Mouse (Mus musculus) kidney, adult 8-10 months (tissue): ENCODE data around the gene Hoxd12.

Experiments
- DNase-seq, 2 experiments: peaks; one replicate each; pipeline ENCODE4 v3.0.0; 2022

Gene Hoxd12

DNA sequence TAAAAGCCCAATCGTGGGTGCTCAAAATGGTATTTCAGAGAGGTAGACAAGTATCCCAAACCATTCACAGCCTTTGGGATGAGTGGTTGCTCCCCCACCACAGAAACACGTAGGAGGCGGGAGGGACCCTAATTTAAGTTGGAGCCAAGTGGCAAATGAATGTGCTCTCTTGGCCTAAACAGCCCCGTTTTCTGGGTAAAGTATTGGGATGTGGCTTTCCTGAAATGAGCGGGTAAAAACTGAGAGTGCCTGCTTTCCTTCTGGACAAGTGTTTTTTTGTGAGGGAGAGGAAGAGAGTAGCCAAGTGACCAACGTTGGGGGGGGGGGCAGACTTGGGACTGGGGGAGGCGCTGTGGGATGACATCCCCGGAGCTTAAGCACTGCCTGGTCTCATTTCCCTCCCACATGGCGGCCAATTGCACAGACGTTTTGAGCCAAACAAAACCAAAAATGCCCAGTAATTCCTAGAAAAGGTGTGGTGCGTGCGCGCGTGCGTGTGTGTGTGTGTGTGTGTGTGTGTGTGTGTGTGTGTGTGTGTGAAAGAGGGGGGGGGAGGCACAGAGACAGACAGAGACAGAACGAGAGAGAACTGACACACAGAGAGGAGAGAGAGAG, 36.2 kb downstream of the Hoxd12 start:
- DNase-seq: no peak

DNA sequence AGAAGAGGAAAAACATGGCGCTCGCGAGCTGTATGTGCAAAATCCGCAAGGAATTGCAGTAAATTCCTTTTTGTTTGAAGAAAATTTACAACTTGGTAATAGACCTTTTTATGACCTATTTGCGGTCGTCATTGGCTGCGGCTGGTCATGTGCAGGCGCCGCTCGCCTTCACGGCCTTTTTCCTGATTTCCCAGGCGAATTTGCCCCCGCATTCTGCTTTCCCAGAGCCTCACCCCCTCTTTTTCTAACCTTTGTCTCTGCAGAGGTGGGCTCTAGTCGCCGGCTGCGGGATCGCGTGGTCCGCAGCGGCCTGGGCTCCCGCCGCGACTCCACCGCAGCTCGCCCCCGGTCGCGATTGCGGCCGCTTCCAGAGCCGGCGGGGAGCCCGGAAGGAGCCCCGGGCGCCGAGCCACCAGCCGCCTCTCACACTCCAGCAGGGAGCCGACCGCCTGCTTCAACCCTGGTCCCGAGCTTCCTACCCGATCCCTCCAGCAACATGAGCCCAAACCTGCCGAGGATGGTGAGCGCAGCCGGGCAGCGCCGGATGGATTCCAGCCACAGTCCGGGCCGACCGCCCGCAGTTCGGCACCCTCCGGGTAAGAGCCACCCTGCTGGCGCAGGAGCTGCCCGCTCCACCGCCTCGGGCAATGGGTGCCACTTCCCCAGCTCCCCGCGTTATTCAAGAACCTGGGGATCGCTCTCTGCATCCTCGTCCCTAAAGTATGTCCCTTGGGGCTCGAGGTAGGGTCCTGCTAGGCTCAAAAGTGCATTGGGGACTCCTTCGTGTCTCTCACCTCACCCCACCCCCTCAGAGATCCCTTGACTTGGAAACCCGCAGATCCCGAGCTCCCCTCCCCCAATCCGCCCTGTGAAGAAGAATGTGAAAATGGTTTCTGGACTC, 37.2 kb downstream of the Hoxd12 start, which contains the start of the genes Hoxd3 and Hoxd4:
TSS of gene Hoxd3 (plus strand) at position 207 of the 901 bp plus-strand sequence.
TSS of gene Hoxd4 (plus strand) at position 209 of the 901 bp plus-strand sequence.
- DNase-seq: peak; percentile 72 to 73

GRCm38 (mm10) chr2:74713239-74714150, 38.7 kb downstream of the Hoxd12 start:
- no peak for DNase-seq

GRCm38 (mm10) chr2:74714156-74714789, 39.5 kb downstream of the Hoxd12 start:
- DNase-seq: no peak

- peak in 1 of 2 experiments; percentile 30 for DNase-seq
These were observed 40.1 kb downstream of the Hoxd12 start for GRCm38 (mm10) chr2:74714881-74715280.

DNA sequence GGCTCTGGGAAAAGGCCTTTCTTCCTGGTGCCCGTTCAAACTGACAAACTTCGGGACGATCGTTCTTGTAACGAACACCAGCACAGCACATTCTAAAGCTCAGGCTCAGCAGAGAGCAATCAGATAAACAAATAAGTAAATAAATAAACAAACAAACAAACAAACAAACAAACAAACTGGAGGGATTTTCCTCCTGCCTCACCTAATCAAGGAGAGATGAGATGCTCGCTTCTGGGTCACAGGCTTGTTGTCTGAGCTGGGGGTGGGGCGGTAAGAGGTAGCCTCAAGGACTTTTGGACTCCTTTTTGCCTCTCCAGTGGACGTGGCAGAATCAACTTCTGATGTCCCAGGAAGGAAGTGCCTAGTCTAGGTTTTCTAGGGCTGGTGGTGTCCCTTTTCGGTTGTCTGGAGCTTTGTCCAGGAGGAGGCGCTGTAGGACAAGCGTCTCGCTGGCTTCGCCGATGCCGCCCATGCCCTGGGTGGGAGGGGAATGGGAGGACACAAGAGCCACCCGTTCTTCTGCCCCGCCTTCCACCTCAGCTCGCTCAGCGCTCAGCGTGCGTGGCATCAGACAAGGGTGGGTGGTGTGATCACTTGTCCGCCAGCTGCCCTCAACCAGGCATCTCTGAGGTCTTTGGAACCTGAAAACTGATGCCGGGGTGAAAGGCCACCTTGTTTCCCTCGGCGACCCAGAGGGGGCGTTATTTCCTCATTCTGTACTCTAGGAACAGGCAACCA, 40.9 kb downstream of the Hoxd12 start:
- DNase-seq: peak; percentile 89 to 92

GRCm38 (mm10) chr2:74720384-74720783, 45.6 kb downstream of the Hoxd12 start:
- no peak for DNase-seq

DNA sequence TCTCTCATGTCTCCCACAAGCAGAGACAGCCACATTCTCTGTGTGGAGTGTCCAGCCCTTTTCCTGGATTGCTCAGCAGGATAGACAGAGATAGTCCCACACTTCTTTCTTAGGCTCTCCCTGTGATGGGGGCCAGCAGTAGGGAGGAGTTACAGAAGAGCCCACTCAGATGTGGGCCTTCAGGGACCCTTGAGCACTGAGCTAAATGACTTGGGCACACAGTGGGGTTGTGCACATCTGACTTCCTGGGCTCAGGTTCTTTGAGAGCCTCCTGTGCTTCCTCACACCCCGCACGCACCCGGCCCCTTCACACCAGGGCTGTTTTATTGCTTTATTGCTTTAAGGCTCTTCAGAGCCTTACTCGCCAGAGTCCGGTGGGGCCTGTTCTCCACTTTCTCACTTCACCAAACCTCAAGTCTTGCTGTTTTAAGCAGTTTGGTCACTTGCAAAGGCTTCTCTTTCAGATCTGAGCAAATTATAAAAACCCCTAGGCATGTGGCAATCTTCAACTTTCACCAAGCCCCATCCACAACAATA, 46.2 kb downstream of the Hoxd12 start:
- DNase-seq: no peak

GRCm38 (mm10) chr2:74721882-74722281, 47.1 kb downstream of the Hoxd12 start:
- no peak for DNase-seq

GRCm38 (mm10) chr2:74722949-74723348, 48.1 kb downstream of the Hoxd12 start:
- DNase-seq: no peak

DNA sequence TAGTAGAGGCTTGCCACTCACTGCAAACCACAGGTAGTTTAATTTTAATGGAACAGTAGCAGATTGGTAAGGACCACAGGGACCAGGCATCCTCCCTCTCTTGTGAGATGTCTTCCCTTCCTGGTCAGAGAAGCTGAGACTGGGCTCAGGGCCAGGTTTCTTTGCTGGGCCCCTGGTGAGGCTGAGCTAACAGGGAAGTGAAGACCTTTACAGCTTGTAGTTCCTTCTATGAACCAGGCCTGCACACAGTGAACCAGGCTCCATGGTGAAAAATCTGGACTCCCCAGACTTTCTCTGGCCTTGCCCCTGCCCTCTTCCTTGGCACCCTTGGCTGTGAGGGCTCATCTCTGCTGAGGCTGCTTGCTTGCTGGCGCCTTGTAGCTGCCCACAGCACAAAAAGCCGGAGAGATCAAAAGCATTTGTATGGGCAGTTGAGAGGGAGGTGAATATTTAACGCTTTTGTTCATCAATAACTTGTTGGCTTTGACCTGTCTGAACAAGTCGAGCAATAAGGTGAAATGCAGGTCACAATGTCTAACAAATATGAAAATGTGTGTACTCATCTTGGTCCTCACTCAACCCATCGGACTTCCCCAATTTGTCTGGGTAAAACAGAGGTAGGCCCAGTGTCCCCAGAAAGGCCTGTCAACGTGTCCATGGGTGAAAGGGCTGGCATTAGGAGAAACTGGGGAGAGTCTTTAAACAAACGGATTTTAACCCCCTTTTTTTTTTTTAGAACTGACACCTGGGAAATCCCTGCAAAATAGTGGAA, 49.6 kb downstream of the Hoxd12 start:
- peak in 1 of 2 experiments; percentile 45 for DNase-seq

DNA sequence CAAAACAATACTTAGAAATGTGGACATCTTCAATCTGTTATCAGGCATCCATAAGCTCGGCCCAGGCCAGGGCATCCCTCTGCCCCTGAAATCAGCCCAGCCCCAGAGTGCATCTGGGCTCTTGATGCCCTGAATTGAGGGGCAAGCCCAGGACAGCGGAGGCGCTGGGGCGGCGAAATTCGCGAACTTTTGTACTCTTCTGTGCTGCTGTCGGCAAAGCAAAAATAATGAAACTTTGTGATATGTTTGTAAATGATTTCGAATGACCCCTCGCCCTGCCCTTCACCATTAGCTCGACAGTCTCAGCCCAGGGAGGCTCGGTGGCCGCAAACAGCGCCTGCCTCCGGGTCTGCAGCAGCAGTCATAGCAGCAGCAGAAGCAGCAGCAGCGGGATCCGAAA, 50.4 kb downstream of the Hoxd12 start:
- no peak for DNase-seq

GRCm38 (mm10) chr2:74726551-74726950, 51.7 kb downstream of the Hoxd12 start, which contains the start of gene Gm28230:
Gm28230 (plus strand) TSS chr2:74726728.
- peak; percentile 81 to 85 for DNase-seq

- no peak for DNase-seq
These were observed 52.3 kb downstream of the Hoxd12 start for GRCm38 (mm10) chr2:74726973-74727639.
